Mouse (Mus musculus) forebrain, postnatal 0 days (tissue): ENCODE measurements around the gene Pcolce2. TPM values are rescaled to one million over a fixed set of nuclear protein-coding genes. Genes with fewer than 3 reads are reported as not detected.

Experiments used
- ATAC-seq: fragments of 200-750 bp; cut with Nextera tagmentation; 2 replicates; pipeline ENCODE4 v1.8.0; 2017; ENCODE audit warnings: mild to moderate bottlenecking, moderate library complexity
- DNase-seq: peaks from one replicate; pipeline ENCODE4 v3.0.0-alpha.2; 2015
- H3K27ac ChIP-seq: fragments of 300-500 bp; sonication (generic); 2 replicates; pipeline ENCODE4 v1.5.1; 2014; ENCODE audit warnings: low read depth, mild to moderate bottlenecking, antibody characterized with exemption, low read length, moderate library complexity, mixed read lengths
- H3K27me3 ChIP-seq: fragments of 300-500 bp; sonication (generic); 2 replicates; pipeline ENCODE4 v1.6.1; 2014; ENCODE audit warnings: mild to moderate bottlenecking, low read length, mixed read lengths; ENCODE audit not compliant: insufficient read depth
- H3K36me3 ChIP-seq: fragments of 300-500 bp; sonication (generic); 2 replicates; pipeline ENCODE4 v1.6.1; 2014; ENCODE audit warnings: mild to moderate bottlenecking, moderate library complexity; ENCODE audit not compliant: insufficient read depth
- H3K4me1 ChIP-seq: fragments of 300-500 bp; sonication (generic); 2 replicates; pipeline ENCODE4 v1.6.1; 2014; ENCODE audit warnings: antibody characterized with exemption; ENCODE audit not compliant: insufficient read depth
- H3K4me2 ChIP-seq: fragments of 300-500 bp; sonication (generic); 2 replicates; pipeline ENCODE4 v1.6.1; 2014; ENCODE audit warnings: low read depth, mild to moderate bottlenecking, moderate library complexity
- H3K4me3 ChIP-seq: fragments of 300-500 bp; sonication (generic); 2 replicates; pipeline ENCODE4 v1.5.1; 2014; ENCODE audit warnings: low read depth, low read length, mixed read lengths
- H3K9ac ChIP-seq: fragments of 300-500 bp; sonication (generic); 2 replicates; pipeline ENCODE4 v1.6.1; 2014; ENCODE audit warnings: mild to moderate bottlenecking
- H3K9me3 ChIP-seq: fragments of 300-500 bp; sonication (generic); 2 replicates; pipeline ENCODE4 v1.6.1; 2016; ENCODE audit warnings: low read length
- CTCF ChIP-seq: sonication (generic); IDR thresholded peaks from 2 replicates; pipeline ENCODE4 v1.5.1; 2016; ENCODE audit warnings: antibody characterized with exemption, control low read depth, low read depth
- WGBS: fragments of 180-500 bp; shearing (Covaris S2); extraction: QIAGEN DNeasy Blood & Tissue Kit; methylation state at CpG from one replicate; pipeline ENCODE4 v1.1.7; 2014; 5-methylcytosine and 5-hydroxymethylcytosine counted together
- polyA plus RNA-seq: library from polyadenylated mRNA; unstranded; fragments of >200 nt; fragmentation: Nextera tagmentation; extraction: Ambion mirVana; gene quantifications from 2 replicates; pipeline ENCODE4 v1.2.1, GENCODE M21; 2015
- total RNA-seq: library from RNA; depleted of rRNA; stranded (reverse); fragments of >200 nt; gene quantifications from 2 replicates; pipeline ENCODE4 v1.2.3, GENCODE M21; 2014

Gene Pcolce2
- total and polyA plus RNA-seq, 2 experiments from 2014 or later, result 1.5 to 2.5 TPM

- no peak overlapping the region for H3K4me3 ChIP-seq
- no peak for DNase-seq
- no peak overlapping the region for H3K4me2 ChIP-seq
- no peaks in the 10 kb centered on the region for H3K36me3 ChIP-seq
- H3K27ac ChIP-seq, result no peak overlapping the region
- no peaks in the 10 kb centered on the region for H3K4me1 ChIP-seq
- H3K9ac ChIP-seq, result no peak overlapping the region
- no peak for ATAC-seq
- peak; percentile 44; the same call in 1 of the 2 replicates for TF ChIP-seq CTCF
- no peaks in the 10 kb centered on the region for H3K27me3 ChIP-seq
- WGBS, result 88% methylated on average over 6 of the region's 6 CpGs
- no peaks in the 10 kb centered on the region for H3K9me3 ChIP-seq
Measured at GRCm38 (mm10) chr9:95672760-95673159, 35.4 kb downstream of the Pcolce2 start.

- ATAC-seq, result peak; percentile 73
- H3K9ac ChIP-seq, result no peak overlapping the region
- 54% methylated on average over 9 of the region's 9 CpGs for WGBS
Measured at GRCm38 (mm10) chr9:95675064-95675699, 37.8 kb downstream of the Pcolce2 start.

GRCm38 (mm10) chr9:95676021-95676420 is 38.6 kb downstream of the Pcolce2 start:
- DNase-seq (no peak), ATAC-seq (no peak)
- Histone ChIP-seq H3K27ac (no peak overlapping the region), H3K27me3 (no peaks in the 10 kb centered on the region), H3K9ac (no peak overlapping the region), H3K4me3 (no peak overlapping the region), H3K4me1 (no peaks in the 10 kb centered on the region), H3K4me2 (no peak overlapping the region), H3K36me3 (no peaks in the 10 kb centered on the region), H3K9me3 (no peaks in the 10 kb centered on the region)
- TF ChIP-seq CTCF, result no peak
- 98% methylated on average over 4 of the region's 4 CpGs for WGBS

More at GRCm38 (mm10) chr9:95675064-95675699, 37.8 kb downstream of the Pcolce2 start:
- no peaks in the 10 kb centered on the region for H3K9me3 ChIP-seq
- H3K4me1 ChIP-seq, result no peaks in the 10 kb centered on the region
- peak overlapping the region; percentile 10; the same call in 1 of the 2 replicates for H3K4me2 ChIP-seq
- no peaks in the 10 kb centered on the region for H3K36me3 ChIP-seq
- TF ChIP-seq CTCF, result 0 out of 2 replicates have a peak, but pooled peaks have one; percentile 5
- DNase-seq, result peak; percentile 55
- H3K4me3 ChIP-seq, result no peak overlapping the region
- H3K27ac ChIP-seq, result no peak overlapping the region
- no peaks in the 10 kb centered on the region for H3K27me3 ChIP-seq

GRCm38 (mm10) chr9:95679966-95680365 is 42.6 kb downstream of the Pcolce2 start:
- no peak overlapping the region for H3K4me2 ChIP-seq
- H3K36me3 ChIP-seq, result no peaks in the 10 kb centered on the region
- no peak for DNase-seq
- WGBS, result 62% methylated on average over 7 of the region's 7 CpGs
- no peak overlapping the region for H3K9ac ChIP-seq
- ATAC-seq, result no peak
- H3K27me3 ChIP-seq, result no peaks in the 10 kb centered on the region
- no peak overlapping the region for H3K27ac ChIP-seq
- H3K4me1 ChIP-seq, result no peaks in the 10 kb centered on the region
- no peak for TF ChIP-seq CTCF
- H3K4me3 ChIP-seq, result no peak overlapping the region
- no peaks in the 10 kb centered on the region for H3K9me3 ChIP-seq

- no peaks in the 10 kb centered on the region for H3K4me1 ChIP-seq
- TF ChIP-seq CTCF, result no peak
- H3K9ac ChIP-seq, result no peak overlapping the region
- DNase-seq, result no peak
- no peak overlapping the region for H3K27ac ChIP-seq
- no peaks in the 10 kb centered on the region for H3K36me3 ChIP-seq
- no peak for ATAC-seq
- WGBS, result 92% methylated on average over 11 of the region's 11 CpGs
- H3K27me3 ChIP-seq, result no peaks in the 10 kb centered on the region
- H3K4me3 ChIP-seq, result no peak overlapping the region
- H3K9me3 ChIP-seq, result no peaks in the 10 kb centered on the region
- no peak overlapping the region for H3K4me2 ChIP-seq
Measured at GRCm38 (mm10) chr9:95680691-95681090, 43.3 kb downstream of the Pcolce2 start.

GRCm38 (mm10) chr9:95685660-95686440 is 48.4 kb downstream of the Pcolce2 start:
- no peaks in the 10 kb centered on the region for H3K9me3 ChIP-seq
- peak; percentile 55; the same call in 1 of the 2 replicates for ATAC-seq
- no peak overlapping the region for H3K9ac ChIP-seq
- no peak overlapping the region for H3K4me2 ChIP-seq
- DNase-seq, result no peak
- no peak for TF ChIP-seq CTCF
- no peak overlapping the region for H3K27ac ChIP-seq
- 27% methylated on average over 11 of the region's 11 CpGs for WGBS
- no peaks in the 10 kb centered on the region for H3K27me3 ChIP-seq
- no peaks in the 10 kb centered on the region for H3K4me1 ChIP-seq
- no peaks in the 10 kb centered on the region for H3K36me3 ChIP-seq
- no peak overlapping the region for H3K4me3 ChIP-seq

GRCm38 (mm10) chr9:95688064-95688463 is 50.7 kb downstream of the Pcolce2 start:
- Histone ChIP-seq H3K36me3 (no peaks in the 10 kb centered on the region), H3K4me1 (no peaks in the 10 kb centered on the region), H3K9ac (no peak overlapping the region), H3K27me3 (no peaks in the 10 kb centered on the region), H3K4me2 (no peak overlapping the region), H3K4me3 (no peak overlapping the region), H3K9me3 (no peaks in the 10 kb centered on the region), H3K27ac (no peak overlapping the region)
- 54% methylated on average over 3 of the region's 3 CpGs for WGBS
- peak; percentile 55; the same call in 1 of the 2 replicates for TF ChIP-seq CTCF
- DNase-seq, result no peak
- no peak for ATAC-seq
